Mouse (Mus musculus): Measurements from ENCODE around the gene Vegfb. TPM values are rescaled to one million over a fixed set of nuclear protein-coding genes. Genes with fewer than 3 reads are reported as not detected.
A peak's percentile ranks its signal among the peaks of the same experiment; 100 is the strongest.

Vegfb gene
- 39.9 and 46.3 TPM in 2 replicates for polyA plus RNA-seq (2015; fragmentation: Nextera tagmentation; extraction: Ambion mirVana)

DNA sequence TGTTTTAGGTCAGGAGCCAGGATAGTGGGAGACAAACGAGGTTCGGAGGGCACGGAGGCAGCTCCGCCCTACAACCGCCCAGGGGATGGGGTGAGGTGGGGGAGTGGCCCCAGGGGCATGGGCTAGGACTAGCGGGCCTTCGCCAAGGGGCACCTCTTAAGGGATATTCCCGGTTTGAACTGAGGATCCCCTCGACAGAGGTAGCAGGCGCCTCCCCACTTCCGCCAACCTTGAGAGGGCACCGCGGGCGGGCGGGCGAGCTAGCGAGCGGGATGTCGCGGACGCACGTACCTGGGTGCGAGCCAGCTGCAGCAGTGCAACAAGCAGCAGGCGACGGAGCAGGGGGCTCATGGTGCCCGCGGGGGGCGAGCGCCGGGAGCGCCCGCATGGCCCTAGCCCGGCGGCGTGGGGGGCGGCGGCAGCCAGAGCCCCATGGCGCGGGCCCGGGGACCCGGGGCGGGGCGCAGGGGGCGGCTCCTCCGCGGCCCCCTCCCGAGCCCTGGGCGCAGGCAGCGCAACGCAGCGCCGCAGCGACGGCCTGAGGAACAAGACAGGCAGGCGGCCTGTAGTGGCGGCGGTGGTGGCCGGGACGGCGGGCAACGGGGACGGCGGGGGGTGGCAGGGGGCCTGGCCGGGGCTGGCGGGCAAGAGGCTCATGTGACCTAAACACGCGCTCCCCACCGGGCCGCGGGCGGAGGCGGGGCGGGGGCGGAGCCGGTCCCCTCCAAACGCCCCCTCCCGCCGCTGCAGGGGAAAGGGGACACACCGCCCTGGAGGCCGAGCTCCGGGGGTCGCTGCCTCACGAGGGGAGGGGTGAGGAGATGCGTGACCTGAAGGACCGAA, at the start of gene Vegfb:
Gene Vegfb (minus strand): TSS at position 591 of the 843 bp plus-strand sequence.
- Histone ChIP-seq H3K4me2 (peak within 1 kb of the TSS; percentile 83), H3K36me3 (peaks cover 30% of the 10 kb centered on the region), H3K27ac (peak within 1 kb of the TSS; percentile 90), H3K9ac (peak within 1 kb of the TSS; percentile 93), H3K4me3 (peak within 1 kb of the TSS; percentile 91), H3K27me3 (no peaks in the 10 kb centered on the region), H3K4me1 (peaks cover 30% of the 10 kb centered on the region), H3K9me3 (no peaks in the 10 kb centered on the region)
- WGBS: under 1% methylated on average over 70 of the region's 85 CpGs
- ATAC-seq (ENCODE audit: insufficient number of reproducible peaks, low FRiP score, low TSS enrichment, low read depth): peak; percentile 35; the same call in 1 of the 2 replicates

DNA sequence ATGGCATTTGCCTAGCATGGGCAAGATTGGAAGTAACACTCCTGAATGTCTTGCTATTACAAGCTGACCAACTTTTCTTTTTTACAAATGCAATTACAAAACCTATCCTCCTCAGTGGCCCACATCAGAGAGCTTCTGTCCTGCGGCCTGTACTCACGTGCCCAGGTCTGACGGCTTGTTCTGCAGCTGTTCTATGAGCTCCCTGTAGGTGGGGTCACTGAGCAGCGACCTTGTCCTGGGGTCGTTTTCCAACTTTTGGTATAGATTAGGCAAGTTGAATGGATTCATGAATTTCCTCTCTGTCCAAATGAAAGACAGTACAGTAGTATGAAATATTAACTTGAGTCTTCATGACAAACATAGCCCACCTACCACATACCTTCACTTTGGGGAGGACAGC, 46.6 kb upstream of the Vegfb start:
- Histone ChIP-seq H3K36me3 (peaks cover 63% of the 10 kb centered on the region), H3K27ac (no peak overlapping the region), H3K4me2 (no peak overlapping the region), H3K27me3 (no peaks in the 10 kb centered on the region), H3K4me1 (peaks cover 14% of the 10 kb centered on the region), H3K9ac (no peak overlapping the region), H3K4me3 (no peak overlapping the region), H3K9me3 (no peaks in the 10 kb centered on the region)
- WGBS: 91% methylated on average over 5 of the region's 5 CpGs
- no peak for ATAC-seq (ENCODE audit: insufficient number of reproducible peaks, low FRiP score, low TSS enrichment, low read depth)

DNA sequence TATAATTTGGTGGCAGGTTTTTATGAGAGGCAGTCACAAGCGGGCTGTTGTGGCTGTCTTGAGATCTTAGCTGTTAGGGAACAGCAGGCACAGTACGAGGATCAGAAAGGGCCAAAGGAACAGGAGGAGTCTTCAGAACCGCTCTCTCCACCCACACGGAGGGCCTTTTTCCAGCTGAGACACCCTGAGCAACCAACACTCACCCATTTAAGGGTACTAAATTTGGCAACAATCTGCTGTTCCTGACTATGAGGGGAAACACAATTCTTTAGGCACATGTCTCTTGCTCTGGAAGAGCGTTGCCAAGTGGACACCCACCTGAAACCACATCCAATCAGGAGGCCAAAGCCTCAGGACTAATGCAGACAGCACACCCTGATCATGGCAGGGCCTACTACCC, 42.1 kb upstream of the Vegfb start:
- peaks cover 95% of the 10 kb centered on the region for H3K36me3 ChIP-seq
- no peak overlapping the region for H3K27ac ChIP-seq
- H3K27me3 ChIP-seq: no peaks in the 10 kb centered on the region
- H3K9ac ChIP-seq: no peak overlapping the region
- no peak overlapping the region for H3K4me3 ChIP-seq
- no peaks in the 10 kb centered on the region for H3K9me3 ChIP-seq
- no peaks in the 10 kb centered on the region for H3K4me1 ChIP-seq
- H3K4me2 ChIP-seq: no peak overlapping the region
- no peak for ATAC-seq (ENCODE audit: insufficient number of reproducible peaks, low FRiP score, low TSS enrichment, low read depth)
- WGBS: 91% methylated on average over 5 of the region's 5 CpGs

DNA sequence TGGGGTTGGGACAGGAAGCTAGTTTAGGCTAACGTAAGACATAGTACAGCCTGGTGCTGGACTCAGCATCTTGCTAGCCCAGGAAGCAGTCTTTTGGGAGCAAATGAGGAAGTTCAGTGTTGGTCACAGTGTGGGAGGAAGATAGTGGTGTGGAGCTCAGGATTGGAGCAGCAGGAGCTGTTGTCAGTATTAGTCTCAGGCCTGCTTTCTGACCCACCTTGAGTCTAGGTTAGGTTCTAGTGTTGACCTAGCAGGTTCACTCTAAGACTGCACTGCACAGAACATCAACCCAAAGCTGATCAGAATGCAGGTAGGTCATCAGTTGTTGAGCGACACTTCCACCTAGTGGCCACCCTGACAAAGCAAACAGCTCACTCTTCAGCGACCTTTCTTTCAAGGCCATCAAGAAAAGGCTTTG, 32.8 kb upstream of the Vegfb start:
- Histone ChIP-seq H3K9ac (no peak overlapping the region), H3K4me1 (no peaks in the 10 kb centered on the region), H3K27ac (no peak overlapping the region), H3K4me3 (no peak overlapping the region), H3K27me3 (no peaks in the 10 kb centered on the region), H3K9me3 (no peaks in the 10 kb centered on the region), H3K4me2 (no peak overlapping the region), H3K36me3 (peaks cover 74% of the 10 kb centered on the region)
- ATAC-seq (ENCODE audit: insufficient number of reproducible peaks, low FRiP score, low TSS enrichment, low read depth): 0 out of 2 replicates have a peak, but pooled peaks have one; percentile 21
- WGBS: 45% methylated on average over 3 of the region's 3 CpGs

DNA sequence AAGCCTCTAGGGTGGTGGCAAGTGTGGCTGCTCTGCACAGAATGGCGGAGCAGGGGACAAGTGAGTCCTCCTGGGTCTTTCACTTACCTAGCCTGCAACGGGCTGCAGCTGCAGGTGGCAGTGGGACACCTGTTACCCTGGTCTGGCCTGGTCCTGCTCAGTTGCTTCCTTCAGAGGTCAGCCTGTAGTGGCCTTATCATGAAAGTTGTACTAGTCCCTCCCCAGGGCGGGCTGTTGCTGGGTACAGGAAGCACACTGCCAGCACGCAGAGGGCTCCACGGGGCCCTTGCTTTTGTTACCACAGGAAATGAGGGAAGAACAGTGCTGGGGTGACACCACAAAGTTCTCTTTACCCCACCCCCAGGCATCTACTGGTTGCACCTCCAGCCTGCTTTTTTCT, 31.7 kb upstream of the Vegfb start, which contains the start of gene Fermt3:
Gene Fermt3 (minus strand): TSS at position 279 of the 400 bp plus-strand sequence.
- peak within 1 kb of the TSS; percentile 17; the same call in 1 of the 2 replicates for H3K27ac ChIP-seq
- H3K9ac ChIP-seq: no peak within 1 kb of the TSS
- H3K36me3 ChIP-seq: peaks cover 67% of the 10 kb centered on the region
- no peaks in the 10 kb centered on the region for H3K27me3 ChIP-seq
- no peak for ATAC-seq (ENCODE audit: insufficient number of reproducible peaks, low FRiP score, low TSS enrichment, low read depth)
- no peak within 1 kb of the TSS for H3K4me3 ChIP-seq
- H3K4me1 ChIP-seq: no peaks in the 10 kb centered on the region
- no peak within 1 kb of the TSS for H3K4me2 ChIP-seq
- WGBS: 89% methylated on average over 5 of the region's 5 CpGs
- H3K9me3 ChIP-seq: no peaks in the 10 kb centered on the region

DNA sequence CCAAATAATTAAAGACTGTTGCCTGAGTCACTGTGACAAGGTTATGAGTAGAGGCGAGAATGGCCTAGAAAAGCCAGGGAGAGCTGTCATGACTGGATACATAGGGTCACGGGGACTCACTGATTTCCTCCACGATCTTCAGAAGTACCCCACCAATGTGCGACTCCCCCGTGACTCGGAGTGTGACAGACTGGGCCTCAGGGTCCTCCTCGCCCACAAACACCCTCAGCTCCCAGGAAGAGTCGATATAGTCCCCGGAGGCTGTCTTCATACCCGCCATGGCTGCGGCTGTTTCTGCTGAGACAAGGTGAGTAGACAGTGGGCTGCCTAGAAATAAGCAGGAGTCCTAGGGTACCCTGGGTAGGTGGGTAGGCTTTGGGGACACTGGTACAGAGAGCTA, 31.1 kb upstream of the Vegfb start:
- Histone ChIP-seq H3K9ac (no peak overlapping the region), H3K36me3 (peaks cover 68% of the 10 kb centered on the region), H3K4me3 (no peak overlapping the region), H3K9me3 (no peaks in the 10 kb centered on the region), H3K4me2 (no peak overlapping the region), H3K4me1 (0 out of 2 replicates have a peak, but pooled peaks cover 2% of the 10 kb centered on the region), H3K27ac (0 out of 2 replicates have a peak overlapping the region, but pooled peaks have one; percentile 17), H3K27me3 (no peaks in the 10 kb centered on the region)
- no peak for ATAC-seq (ENCODE audit: insufficient number of reproducible peaks, low FRiP score, low TSS enrichment, low read depth)
- 80% methylated on average over 11 of the region's 11 CpGs for WGBS

DNA sequence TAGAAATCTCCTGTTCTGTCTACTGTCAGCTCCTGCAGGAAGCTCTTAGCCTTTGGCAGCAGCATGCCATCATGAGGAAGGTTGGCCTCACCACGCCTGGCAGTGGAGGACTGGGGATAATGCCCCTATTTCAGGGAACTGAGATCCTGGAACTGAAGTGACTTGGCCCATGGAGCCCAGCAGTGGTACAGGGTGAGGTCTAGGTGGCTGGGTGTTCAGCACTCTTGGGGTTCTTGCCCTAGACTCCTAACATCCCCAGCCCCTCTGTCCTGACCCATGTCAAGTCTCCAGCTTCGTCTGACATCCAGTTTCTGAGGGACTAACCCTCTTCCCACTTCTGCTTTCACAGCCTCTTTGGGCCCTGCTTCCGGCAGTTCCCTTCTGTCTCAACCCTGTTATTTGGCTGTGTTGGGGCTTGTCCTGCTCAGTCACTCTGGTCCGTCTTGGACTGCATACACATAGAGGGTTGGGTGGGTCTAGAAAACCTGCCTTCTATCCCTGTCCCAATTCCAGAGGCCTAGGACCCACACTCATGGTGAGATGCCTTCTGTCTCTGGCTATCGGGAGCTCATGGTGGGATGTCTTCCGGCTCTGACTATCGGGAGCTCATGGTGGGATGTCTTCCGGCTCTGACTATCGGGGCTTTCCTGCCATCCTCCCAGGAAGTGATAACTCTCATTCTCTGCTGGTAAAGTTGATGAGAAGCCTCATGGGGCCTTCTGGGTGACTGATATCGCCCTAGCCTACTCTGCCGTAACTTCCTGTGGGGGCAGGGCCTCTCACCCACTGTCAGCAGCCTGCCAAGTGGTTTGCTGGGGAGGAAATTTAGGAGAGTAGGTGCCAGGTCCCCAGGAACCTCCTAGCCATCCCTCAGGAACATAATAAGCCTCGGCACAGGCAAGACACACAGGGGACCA, 30.3 kb upstream of the Vegfb start:
- H3K9ac ChIP-seq: no peak overlapping the region
- no peak overlapping the region for H3K4me2 ChIP-seq
- no peak overlapping the region for H3K4me3 ChIP-seq
- H3K27me3 ChIP-seq: no peaks in the 10 kb centered on the region
- H3K27ac ChIP-seq: peak overlapping the region; percentile 17; the same call in 1 of the 2 replicates
- no peaks in the 10 kb centered on the region for H3K9me3 ChIP-seq
- WGBS: 72% methylated on average over 12 of the region's 12 CpGs
- H3K36me3 ChIP-seq: peaks cover 61% of the 10 kb centered on the region
- H3K4me1 ChIP-seq: 0 out of 2 replicates have a peak, but pooled peaks cover 2% of the 10 kb centered on the region
- no peak for ATAC-seq (ENCODE audit: insufficient number of reproducible peaks, low FRiP score, low TSS enrichment, low read depth)

DNA sequence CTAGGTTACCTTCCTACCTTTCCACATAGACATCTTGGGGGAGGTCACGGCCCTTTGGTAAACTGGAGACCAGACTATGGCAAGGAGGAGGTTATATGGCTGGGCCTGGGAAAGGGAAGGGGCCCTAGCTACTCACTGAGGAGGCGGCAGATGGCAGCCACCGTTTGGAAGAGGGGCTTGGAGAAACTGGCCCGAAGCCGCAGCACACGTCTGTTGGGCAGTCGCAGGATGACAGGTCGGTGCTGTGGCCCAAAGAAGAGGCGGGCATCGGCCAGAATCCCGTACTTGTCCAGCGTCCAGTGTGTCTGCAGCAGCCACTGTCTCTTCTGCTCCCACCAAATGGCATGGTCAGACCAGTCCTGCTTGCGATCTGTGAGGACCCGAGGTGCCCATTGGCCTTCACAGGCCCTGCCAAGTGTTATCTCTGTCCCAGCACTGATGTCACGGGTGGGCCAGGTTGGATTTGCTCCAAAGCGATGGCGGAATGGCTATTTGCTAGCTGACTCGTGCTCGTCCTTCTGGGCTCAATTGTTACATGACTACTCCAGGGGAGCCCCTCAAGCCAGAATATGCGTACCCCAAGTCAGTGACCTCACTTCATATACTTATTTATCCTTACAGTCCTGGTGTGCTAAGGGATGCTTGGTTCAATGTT, 27.2 kb upstream of the Vegfb start:
- H3K27ac ChIP-seq: no peak overlapping the region
- no peaks in the 10 kb centered on the region for H3K9me3 ChIP-seq
- H3K4me3 ChIP-seq: no peak overlapping the region
- peaks cover 29% of the 10 kb centered on the region for H3K36me3 ChIP-seq
- H3K4me1 ChIP-seq: 0 out of 2 replicates have a peak, but pooled peaks cover 2% of the 10 kb centered on the region
- no peak for ATAC-seq (ENCODE audit: insufficient number of reproducible peaks, low FRiP score, low TSS enrichment, low read depth)
- no peaks in the 10 kb centered on the region for H3K27me3 ChIP-seq
- no peak overlapping the region for H3K4me2 ChIP-seq
- 90% methylated on average over 20 of the region's 20 CpGs for WGBS
- no peak overlapping the region for H3K9ac ChIP-seq

DNA sequence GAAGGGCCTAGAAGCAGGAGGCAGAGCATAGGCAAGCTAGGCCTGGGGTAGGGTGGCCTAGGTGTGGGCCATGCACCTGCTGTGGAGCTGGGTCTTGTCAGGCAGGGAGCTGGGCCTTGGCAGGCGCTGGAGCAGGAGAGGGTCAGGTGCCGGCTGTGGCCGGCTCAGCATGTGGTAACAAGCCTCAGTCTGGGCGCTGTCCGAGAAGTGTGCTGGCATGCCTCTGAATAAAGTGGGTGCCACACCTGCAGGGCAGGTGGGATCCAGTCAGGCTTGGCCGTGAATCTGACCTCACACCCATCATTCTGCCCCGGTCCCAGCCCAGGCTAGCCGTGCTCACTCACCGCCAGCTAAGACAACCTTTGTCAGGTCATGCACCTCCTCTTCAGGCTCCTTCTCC, 26.5 kb upstream of the Vegfb start:
- WGBS: 85% methylated on average over 9 of the region's 9 CpGs
- Histone ChIP-seq H3K9me3 (no peaks in the 10 kb centered on the region), H3K9ac (no peak overlapping the region), H3K4me2 (no peak overlapping the region), H3K27me3 (no peaks in the 10 kb centered on the region), H3K4me3 (no peak overlapping the region), H3K36me3 (peaks cover 22% of the 10 kb centered on the region; the same call in 1 of the 2 replicates), H3K4me1 (0 out of 2 replicates have a peak, but pooled peaks cover 2% of the 10 kb centered on the region), H3K27ac (no peak overlapping the region)
- ATAC-seq (ENCODE audit: insufficient number of reproducible peaks, low FRiP score, low TSS enrichment, low read depth): no peak

DNA sequence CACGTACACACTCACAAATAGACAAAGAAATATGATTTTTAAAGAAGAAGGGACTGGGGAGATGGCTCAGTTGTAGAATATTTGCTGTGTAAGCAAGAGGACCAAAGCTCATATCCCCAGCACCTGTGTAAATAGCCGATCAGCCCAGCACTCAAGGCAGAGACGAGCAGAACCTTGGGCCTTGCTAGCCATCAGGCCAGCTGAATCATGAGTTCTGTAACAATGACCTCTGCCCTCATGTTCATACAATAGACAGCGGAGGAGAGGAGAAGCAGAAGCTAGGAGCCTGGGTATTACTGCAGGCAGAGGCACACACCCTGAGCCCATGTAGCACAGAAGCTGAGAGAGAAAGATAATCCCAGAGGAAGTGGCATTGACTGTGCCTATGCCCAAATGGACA, 25.0 kb upstream of the Vegfb start:
- Histone ChIP-seq H3K27ac (no peak overlapping the region), H3K9ac (no peak overlapping the region), H3K36me3 (peaks cover 10% of the 10 kb centered on the region; the same call in 1 of the 2 replicates), H3K27me3 (no peaks in the 10 kb centered on the region), H3K4me2 (no peak overlapping the region), H3K9me3 (no peaks in the 10 kb centered on the region), H3K4me1 (0 out of 2 replicates have a peak, but pooled peaks cover 2% of the 10 kb centered on the region), H3K4me3 (no peak overlapping the region)
- 81% methylated on average over 4 of the region's 4 CpGs for WGBS
- no peak for ATAC-seq (ENCODE audit: insufficient number of reproducible peaks, low FRiP score, low TSS enrichment, low read depth)

DNA sequence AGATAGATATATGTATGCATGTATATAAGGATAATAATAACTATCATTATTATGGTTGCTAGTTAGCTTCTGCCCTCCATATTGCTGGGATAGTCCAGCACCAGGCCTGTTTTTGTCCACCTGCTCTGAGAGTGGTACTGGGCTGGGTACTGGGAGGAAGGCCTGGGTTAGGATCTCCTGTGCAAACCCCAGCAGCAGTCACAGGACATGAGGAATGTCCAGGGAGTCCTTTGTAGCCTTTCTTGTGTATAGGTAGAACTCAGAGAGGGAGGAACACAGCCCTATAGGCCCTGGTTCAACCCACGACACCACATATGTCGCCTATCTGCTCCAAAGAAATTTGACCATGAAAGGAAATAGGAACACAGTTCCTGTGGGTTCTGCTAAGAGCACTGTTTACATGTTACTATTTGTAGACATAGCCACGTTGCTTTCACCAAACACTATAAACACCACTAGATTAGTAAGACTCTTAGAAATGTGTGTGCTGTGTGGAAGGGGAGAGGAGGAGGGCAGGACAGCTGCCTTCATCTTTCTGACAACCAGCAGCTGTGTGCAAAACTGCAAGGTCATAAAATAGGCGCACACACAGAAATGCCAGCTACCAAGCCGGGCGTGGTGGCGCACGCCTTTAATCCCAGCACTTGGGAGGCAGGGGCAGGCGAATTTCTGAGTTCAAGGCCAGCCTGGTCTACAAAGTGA, 19.6 kb upstream of the Vegfb start:
- H3K27me3 ChIP-seq: no peaks in the 10 kb centered on the region
- no peaks in the 10 kb centered on the region for H3K9me3 ChIP-seq
- H3K4me1 ChIP-seq: no peaks in the 10 kb centered on the region
- no peak overlapping the region for H3K4me2 ChIP-seq
- no peak overlapping the region for H3K27ac ChIP-seq
- H3K9ac ChIP-seq: no peak overlapping the region
- no peaks in the 10 kb centered on the region for H3K36me3 ChIP-seq
- WGBS: 76% methylated on average over 9 of the region's 9 CpGs
- ATAC-seq (ENCODE audit: insufficient number of reproducible peaks, low FRiP score, low TSS enrichment, low read depth): no peak
- H3K4me3 ChIP-seq: no peak overlapping the region

All from limb, embryonic 15.5 days (tissue).